Mouse (Mus musculus): ENCODE data around the gene Ntrk3.

GRCm38 (mm10) chr7:78731391-78731790, 6.4 kb downstream of the Ntrk3 start:
- TF ChIP-seq POLR2A (IDR thresholded peaks at IDR 0.05; ENCODE audit: extremely low read depth, insufficient read depth, low read length) (no peak), CTCF (IDR thresholded peaks at IDR 0.05; ENCODE audit: low read depth, low read length) (no peak)

Measured in liver, adult 2 months (tissue).